Mouse (Mus musculus) lung, embryonic 14.5 days (tissue): ENCODE results near the gene Fgfr2. TPM values are rescaled to one million over a fixed set of nuclear protein-coding genes. Genes with fewer than 3 reads are reported as not detected.
A peak's percentile ranks its signal among the peaks of the same experiment; 100 is the strongest.

Source experiments
- ATAC-seq: fragments of 200-750 bp; cut with Nextera tagmentation; 2 replicates; pipeline ENCODE4 v1.8.0; 2017; ENCODE audit warnings: mild to moderate bottlenecking, moderate TSS enrichment, moderate library complexity; ENCODE audit not compliant: insufficient read depth
- DNase-seq: peaks from one replicate; pipeline ENCODE4 v3.0.0-alpha.2; 2015
- H3K27ac ChIP-seq: fragments of 300-500 bp; sonication (generic); 2 replicates; pipeline ENCODE4 v1.5.1; 2014; ENCODE audit warnings: low read depth, mild to moderate bottlenecking, moderate library complexity
- H3K27me3 ChIP-seq: fragments of 300-500 bp; sonication (generic); 2 replicates; pipeline ENCODE4 v1.6.1; 2014; ENCODE audit warnings: low read length, control low read depth; ENCODE audit not compliant: insufficient read depth
- H3K36me3 ChIP-seq: fragments of 300-500 bp; sonication (generic); 2 replicates; pipeline ENCODE4 v1.6.1; 2014; ENCODE audit warnings: control low read depth; ENCODE audit not compliant: insufficient read depth
- H3K4me1 ChIP-seq: fragments of 300-500 bp; sonication (generic); 2 replicates; pipeline ENCODE4 v1.6.1; 2014; ENCODE audit warnings: antibody characterized with exemption, control low read depth; ENCODE audit not compliant: insufficient read depth
- H3K4me2 ChIP-seq: fragments of 300-500 bp; sonication (generic); 2 replicates; pipeline ENCODE4 v1.6.1; 2014; ENCODE audit warnings: mild to moderate bottlenecking
- H3K4me3 ChIP-seq: fragments of 300-500 bp; sonication (generic); 2 replicates; pipeline ENCODE4 v1.5.1; 2014; ENCODE audit warnings: low read depth, low read length
- H3K9ac ChIP-seq: fragments of 300-500 bp; sonication (generic); 2 replicates; pipeline ENCODE4 v1.6.1; 2014
- H3K9me3 ChIP-seq: fragments of 300-500 bp; sonication (generic); 2 replicates; pipeline ENCODE4 v1.6.1; 2016; ENCODE audit warnings: low read depth, low read length, control low read depth
- CTCF ChIP-seq: IDR thresholded peaks from 2 replicates; pipeline ENCODE4 v1.5.1; 2016; ENCODE audit warnings: antibody characterized with exemption, low read depth
- whole genome bisulfite sequencing: fragments of 180-500 bp; shearing (Covaris S2); extraction: QIAGEN DNeasy Blood & Tissue Kit; methylation state at CpG from one replicate; pipeline ENCODE4 v1.1.7; 2014; 5-methylcytosine and 5-hydroxymethylcytosine counted together
- polyA plus RNA-seq: library from polyadenylated mRNA; unstranded; fragments of >200 nt; fragmentation: Nextera tagmentation; extraction: Ambion mirVana; gene quantifications from 2 replicates; pipeline ENCODE4 v1.2.1, GENCODE M21; 2014

Fgfr2 gene
- polyA plus RNA-seq, 1 experiment from 2014 or later, result 179 TPM

- Histone ChIP-seq H3K4me1 (peaks cover 12% of the 10 kb centered on the region), H3K27ac (no peak overlapping the region), H3K9me3 (no peaks in the 10 kb centered on the region), H3K9ac (no peak overlapping the region), H3K36me3 (0 out of 2 replicates have a peak, but pooled peaks cover 18% of the 10 kb centered on the region), H3K4me2 (no peak overlapping the region), H3K4me3 (no peak overlapping the region), H3K27me3 (no peaks in the 10 kb centered on the region)
- WGBS, result 82% methylated on average over 3 of the region's 3 CpGs
- no peak for TF ChIP-seq CTCF
- ATAC-seq, result no peak
- DNase-seq, result no peak
Observed at GRCm38 (mm10) chr7:133085408-133085807, 37.7 kb downstream of the Fgfr2 start.

GRCm38 (mm10) chr7:133083936-133084614, 39.1 kb downstream of the Fgfr2 start:
- peaks cover 7% of the 10 kb centered on the region for H3K4me1 ChIP-seq
- ATAC-seq, result no peak

GRCm38 (mm10) chr7:133078929-133079328, 44.2 kb downstream of the Fgfr2 start:
- no peak for TF ChIP-seq CTCF
- H3K9me3 ChIP-seq, result no peaks in the 10 kb centered on the region
- H3K4me1 ChIP-seq, result no peaks in the 10 kb centered on the region
- peaks cover 53% of the 10 kb centered on the region for H3K36me3 ChIP-seq
- 80% methylated on average over 1 of the region's 1 CpGs for WGBS
- no peaks in the 10 kb centered on the region for H3K27me3 ChIP-seq
- ATAC-seq, result no peak
- no peak for DNase-seq
- H3K4me3 ChIP-seq, result no peak overlapping the region
- no peak overlapping the region for H3K9ac ChIP-seq
- H3K4me2 ChIP-seq, result no peak overlapping the region
- H3K27ac ChIP-seq, result no peak overlapping the region

More at GRCm38 (mm10) chr7:133083936-133084614, 39.1 kb downstream of the Fgfr2 start:
- 85% methylated on average over 13 of the region's 13 CpGs for WGBS
- no peak for TF ChIP-seq CTCF
- Histone ChIP-seq H3K27me3 (no peaks in the 10 kb centered on the region), H3K9me3 (no peaks in the 10 kb centered on the region), H3K4me3 (no peak overlapping the region), H3K36me3 (peaks cover 24% of the 10 kb centered on the region), H3K9ac (no peak overlapping the region), H3K4me2 (no peak overlapping the region), H3K27ac (no peak overlapping the region)
- no peak for DNase-seq

- WGBS, result 74% methylated on average over 10 of the region's 10 CpGs
- no peak for TF ChIP-seq CTCF
Observed at GRCm38 (mm10) chr7:133074462-133075133, 48.6 kb downstream of the Fgfr2 start.

GRCm38 (mm10) chr7:133073147-133073651, 50.0 kb downstream of the Fgfr2 start:
- no peak for DNase-seq
- H3K4me2 ChIP-seq, result no peak overlapping the region
- no peak overlapping the region for H3K4me3 ChIP-seq
- H3K9ac ChIP-seq, result no peak overlapping the region
- no peak overlapping the region for H3K27ac ChIP-seq
- no peaks in the 10 kb centered on the region for H3K9me3 ChIP-seq
- no peak for TF ChIP-seq CTCF
- WGBS, result 88% methylated on average over 9 of the region's 9 CpGs
- no peak for ATAC-seq
- no peaks in the 10 kb centered on the region for H3K27me3 ChIP-seq
- H3K4me1 ChIP-seq, result no peaks in the 10 kb centered on the region
- peaks cover 65% of the 10 kb centered on the region for H3K36me3 ChIP-seq

More at GRCm38 (mm10) chr7:133074462-133075133, 48.6 kb downstream of the Fgfr2 start:
- no peak overlapping the region for H3K4me3 ChIP-seq
- H3K9ac ChIP-seq, result no peak overlapping the region
- no peak overlapping the region for H3K4me2 ChIP-seq
- no peak overlapping the region for H3K27ac ChIP-seq
- no peaks in the 10 kb centered on the region for H3K27me3 ChIP-seq
- no peak for ATAC-seq
- H3K36me3 ChIP-seq, result peaks cover 71% of the 10 kb centered on the region
- DNase-seq, result no peak
- no peaks in the 10 kb centered on the region for H3K4me1 ChIP-seq
- no peaks in the 10 kb centered on the region for H3K9me3 ChIP-seq

GRCm38 (mm10) chr7:133072535-133072934, 50.6 kb downstream of the Fgfr2 start:
- no peak for TF ChIP-seq CTCF
- Histone ChIP-seq H3K4me1 (no peaks in the 10 kb centered on the region), H3K27ac (no peak overlapping the region), H3K9ac (no peak overlapping the region), H3K36me3 (peaks cover 63% of the 10 kb centered on the region), H3K4me2 (no peak overlapping the region), H3K4me3 (no peak overlapping the region), H3K27me3 (no peaks in the 10 kb centered on the region), H3K9me3 (no peaks in the 10 kb centered on the region)
- ATAC-seq (no peak), DNase-seq (no peak)
- 81% methylated on average over 4 of the region's 4 CpGs for WGBS

GRCm38 (mm10) chr7:133067321-133067841, 55.8 kb downstream of the Fgfr2 start:
- Histone ChIP-seq H3K4me2 (no peak overlapping the region), H3K4me1 (no peaks in the 10 kb centered on the region), H3K4me3 (no peak overlapping the region), H3K36me3 (peaks cover 40% of the 10 kb centered on the region), H3K27me3 (no peaks in the 10 kb centered on the region), H3K27ac (peak overlapping the region; percentile 24; the same call in 1 of the 2 replicates), H3K9ac (no peak overlapping the region), H3K9me3 (no peaks in the 10 kb centered on the region)
- no peak for TF ChIP-seq CTCF
- ATAC-seq, result no peak
- WGBS, result 72% methylated on average over 7 of the region's 7 CpGs
- no peak for DNase-seq
